Mouse (Mus musculus): ENCODE results near the gene Dchs2. TPM values are rescaled to one million over a fixed set of nuclear protein-coding genes. Genes with fewer than 3 reads are reported as not detected.
A peak's percentile ranks its signal among the peaks of the same experiment; 100 is the strongest.

The Dchs2 gene
- total RNA-seq (2014; rRNA removed; ENCODE audit: low replicate concordance) (0.19 and 1.1 TPM in 2 replicates), polyA plus RNA-seq (2015; fragmentation: Nextera tagmentation; extraction: Ambion mirVana) (0.04 TPM in 2 replicates)

DNA sequence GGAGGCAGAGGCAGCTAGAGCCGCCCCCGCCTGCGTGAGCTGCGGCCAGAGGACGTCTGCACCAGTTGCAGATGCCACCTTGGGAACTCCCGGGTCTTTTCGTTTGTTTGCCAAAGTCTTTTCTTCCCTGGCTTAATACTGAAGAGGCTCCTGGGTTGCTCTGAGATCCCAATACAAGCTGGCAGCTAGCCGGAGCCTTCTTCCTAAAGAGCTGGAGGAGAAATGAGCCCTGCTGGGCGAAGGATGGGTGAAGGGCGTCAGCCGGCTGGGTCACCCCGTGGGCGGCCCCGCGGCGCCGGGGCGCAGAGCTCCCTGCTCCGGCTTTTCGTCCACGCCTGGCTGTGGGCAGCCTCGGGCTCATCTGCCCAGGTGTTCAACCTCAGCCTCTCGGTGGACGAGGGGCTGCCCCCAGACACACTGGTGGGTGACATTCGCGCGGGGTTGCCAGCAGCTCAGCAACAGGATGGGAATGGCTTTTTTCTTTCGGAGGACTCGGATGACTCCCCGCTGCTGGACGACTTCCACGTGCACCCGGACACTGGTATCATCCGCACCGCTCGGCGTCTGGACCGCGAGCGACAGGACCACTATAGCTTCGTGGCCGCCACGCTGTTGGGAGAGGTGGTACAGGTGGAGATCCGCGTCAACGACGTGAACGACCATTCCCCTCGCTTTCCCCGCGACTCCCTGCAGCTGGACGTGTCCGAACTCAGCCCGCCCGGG, at the start of gene Dchs2:
Gene Dchs2, plus strand, starts transcription at position 223 of the 723 bp plus-strand sequence.
- Histone ChIP-seq H3K4me1 (ENCODE audit: control insufficient read depth, insufficient read depth) (0 out of 2 replicates have a peak, but pooled peaks cover 9% of the 10 kb centered on the region), H3K27ac (ENCODE audit: low read depth) (no peak within 1 kb of the TSS), H3K4me3 (ENCODE audit: low read depth, low read length) (peak within 1 kb of the TSS; percentile 61), H3K4me2 (ENCODE audit: low read depth, low read length) (peak within 1 kb of the TSS; percentile 97), H3K27me3 (ENCODE audit: control insufficient read depth, insufficient read depth, low read length) (peaks cover 59% of the 10 kb centered on the region), H3K9ac (replicated peaks; ENCODE audit: low read depth, low read length) (peak within 1 kb of the TSS; percentile 26; the same call in 1 of the 2 replicates), H3K36me3 (replicated peaks; ENCODE audit: control insufficient read depth, insufficient read depth, low read length) (no peaks in the 10 kb centered on the region), H3K9me3 (replicated peaks; ENCODE audit: control insufficient read depth, low read length) (no peaks in the 10 kb centered on the region)
- ATAC-seq (ENCODE audit: insufficient read depth, low read depth) (no peak), DNase-seq (ENCODE audit: low spot score) (no peak)
- WGBS, result 2% methylated on average over 55 of the region's 55 CpGs
- TF ChIP-seq CTCF (IDR thresholded peaks at IDR 0.05; ENCODE audit: low read depth), result no peak
- no peak for TF ChIP-seq EP300 (IDR thresholded peaks at IDR 0.05; ENCODE audit: low read depth)

DNA sequence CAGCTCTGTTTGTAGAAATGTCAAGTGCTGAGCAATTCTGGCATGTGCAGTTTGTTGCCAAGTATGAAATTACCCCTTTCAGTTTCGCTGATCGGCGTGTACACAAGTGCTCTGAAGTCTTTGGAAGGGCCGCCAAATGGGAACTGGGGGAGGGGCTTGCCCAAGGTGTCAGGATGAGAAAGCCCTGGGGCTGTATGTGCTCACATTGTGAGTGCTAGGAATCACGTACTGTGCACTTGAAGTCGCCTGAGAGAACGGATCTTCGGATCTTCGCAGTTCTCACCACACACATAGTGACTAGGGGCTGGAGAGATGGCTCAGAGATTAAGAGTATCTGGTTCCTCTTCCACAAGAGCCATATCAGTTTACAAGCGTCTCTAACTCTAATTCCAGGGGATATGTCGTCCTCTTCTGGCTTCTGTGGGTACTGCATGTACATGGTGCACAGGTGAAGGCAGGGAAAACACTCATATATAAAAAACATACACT, 47.1 kb upstream of the Dchs2 start:
- 3% methylated on average over 11 of the region's 11 CpGs for WGBS
- H3K27ac ChIP-seq (ENCODE audit: low read depth), result no peak overlapping the region
- H3K9ac ChIP-seq (replicated peaks; ENCODE audit: low read depth, low read length), result no peak overlapping the region
- H3K36me3 ChIP-seq (replicated peaks; ENCODE audit: control insufficient read depth, insufficient read depth, low read length), result no peaks in the 10 kb centered on the region
- peak overlapping the region; percentile 41 for H3K4me3 ChIP-seq (ENCODE audit: low read depth, low read length)
- peak overlapping the region; percentile 69 for H3K4me2 ChIP-seq (ENCODE audit: low read depth, low read length)
- DNase-seq (ENCODE audit: low spot score) (peak; percentile 45), ATAC-seq (ENCODE audit: insufficient read depth, low read depth) (peak; percentile 30; the same call in 1 of the 2 replicates)
- no peaks in the 10 kb centered on the region for H3K27me3 ChIP-seq (ENCODE audit: control insufficient read depth, insufficient read depth, low read length)
- 0 out of 2 replicates have a peak, but pooled peaks cover 5% of the 10 kb centered on the region for H3K4me1 ChIP-seq (ENCODE audit: control insufficient read depth, insufficient read depth)
- H3K9me3 ChIP-seq (replicated peaks; ENCODE audit: control insufficient read depth, low read length), result no peaks in the 10 kb centered on the region
- no peak for TF ChIP-seq EP300 (IDR thresholded peaks at IDR 0.05; ENCODE audit: low read depth)
- peak; percentile 86 for TF ChIP-seq CTCF (IDR thresholded peaks at IDR 0.05; ENCODE audit: low read depth)

- DNase-seq (ENCODE audit: low spot score) (no peak), ATAC-seq (ENCODE audit: insufficient read depth, low read depth) (no peak)
Measured at GRCm38 (mm10) chr3:83097586-83097985, 30.2 kb upstream of the Dchs2 start.

DNA sequence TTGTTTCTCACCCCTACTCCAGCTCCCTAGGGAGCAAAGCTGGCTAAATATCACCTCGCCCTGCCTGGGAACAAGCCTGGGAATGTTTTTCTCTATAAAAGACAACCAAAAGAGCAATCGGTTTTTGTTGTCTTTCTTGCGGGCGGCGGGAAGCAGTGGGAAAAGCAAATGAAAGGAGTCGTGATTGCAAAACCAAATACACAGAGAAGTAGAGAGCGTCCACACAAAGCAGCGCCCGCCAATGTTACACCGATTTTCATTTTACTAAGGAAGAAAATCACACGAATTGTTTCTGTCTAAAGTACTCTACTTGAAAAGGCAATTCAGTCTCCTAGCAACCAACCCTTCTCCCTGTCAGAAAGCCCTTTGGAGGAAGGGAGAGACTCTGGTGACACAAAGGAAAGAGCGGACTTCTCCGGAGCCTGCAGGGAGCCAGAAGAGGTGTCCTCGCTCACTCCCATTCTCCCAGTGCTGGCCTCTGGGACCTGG, 29.2 kb upstream of the Dchs2 start:
- TF ChIP-seq EP300 (IDR thresholded peaks at IDR 0.05; ENCODE audit: low read depth), result no peak
- no peak for TF ChIP-seq CTCF (IDR thresholded peaks at IDR 0.05; ENCODE audit: low read depth)
- H3K4me2 ChIP-seq (ENCODE audit: low read depth, low read length), result peak overlapping the region; percentile 48
- no peaks in the 10 kb centered on the region for H3K9me3 ChIP-seq (replicated peaks; ENCODE audit: control insufficient read depth, low read length)
- 0 out of 2 replicates have a peak, but pooled peaks cover 5% of the 10 kb centered on the region for H3K4me1 ChIP-seq (ENCODE audit: control insufficient read depth, insufficient read depth)
- no peaks in the 10 kb centered on the region for H3K27me3 ChIP-seq (ENCODE audit: control insufficient read depth, insufficient read depth, low read length)
- H3K36me3 ChIP-seq (replicated peaks; ENCODE audit: control insufficient read depth, insufficient read depth, low read length), result no peaks in the 10 kb centered on the region
- no peak for DNase-seq (ENCODE audit: low spot score)
- peak overlapping the region; percentile 25 for H3K4me3 ChIP-seq (ENCODE audit: low read depth, low read length)
- H3K27ac ChIP-seq (ENCODE audit: low read depth), result no peak overlapping the region
- ATAC-seq (ENCODE audit: insufficient read depth, low read depth), result no peak
- 12% methylated on average over 14 of the region's 14 CpGs for WGBS
- 0 out of 2 replicates have a peak overlapping the region, but pooled peaks have one; percentile 1 for H3K9ac ChIP-seq (replicated peaks; ENCODE audit: low read depth, low read length)

More at GRCm38 (mm10) chr3:83097586-83097985, 30.2 kb upstream of the Dchs2 start:
- H3K4me3 ChIP-seq (ENCODE audit: low read depth, low read length), result no peak overlapping the region
- 0 out of 2 replicates have a peak, but pooled peaks cover 5% of the 10 kb centered on the region for H3K4me1 ChIP-seq (ENCODE audit: control insufficient read depth, insufficient read depth)
- 83% methylated on average over 6 of the region's 6 CpGs for WGBS
- H3K9ac ChIP-seq (replicated peaks; ENCODE audit: low read depth, low read length), result no peak overlapping the region
- TF ChIP-seq CTCF (IDR thresholded peaks at IDR 0.05; ENCODE audit: low read depth), result no peak
- no peak overlapping the region for H3K4me2 ChIP-seq (ENCODE audit: low read depth, low read length)
- H3K9me3 ChIP-seq (replicated peaks; ENCODE audit: control insufficient read depth, low read length), result no peaks in the 10 kb centered on the region
- no peaks in the 10 kb centered on the region for H3K36me3 ChIP-seq (replicated peaks; ENCODE audit: control insufficient read depth, insufficient read depth, low read length)
- H3K27me3 ChIP-seq (ENCODE audit: control insufficient read depth, insufficient read depth, low read length), result no peaks in the 10 kb centered on the region
- H3K27ac ChIP-seq (ENCODE audit: low read depth), result no peak overlapping the region

DNA sequence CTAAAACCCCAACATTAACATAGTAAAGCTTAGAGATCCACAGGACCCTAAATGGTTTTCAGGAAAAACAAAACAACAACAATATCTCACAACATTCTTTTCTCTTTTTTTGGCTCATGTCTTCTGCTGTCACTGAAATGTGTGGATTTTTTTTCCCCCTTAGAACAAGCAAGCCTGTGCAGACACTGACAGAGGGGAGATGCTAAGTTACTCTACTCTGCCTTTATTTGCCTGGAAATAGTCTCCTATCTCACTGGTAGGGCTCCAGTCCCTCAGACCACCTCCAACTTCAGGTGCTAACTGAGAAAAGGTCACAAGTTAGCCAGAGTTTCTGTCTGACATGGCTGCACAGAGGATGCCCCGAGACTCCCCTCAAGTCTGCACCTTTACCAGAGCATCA, 28.6 kb upstream of the Dchs2 start:
- H3K36me3 ChIP-seq (replicated peaks; ENCODE audit: control insufficient read depth, insufficient read depth, low read length), result no peaks in the 10 kb centered on the region
- 91% methylated on average over 1 of the region's 1 CpGs for WGBS
- 0 out of 2 replicates have a peak, but pooled peaks cover 5% of the 10 kb centered on the region for H3K4me1 ChIP-seq (ENCODE audit: control insufficient read depth, insufficient read depth)
- H3K27ac ChIP-seq (ENCODE audit: low read depth), result no peak overlapping the region
- H3K4me2 ChIP-seq (ENCODE audit: low read depth, low read length), result peak overlapping the region; percentile 48
- H3K27me3 ChIP-seq (ENCODE audit: control insufficient read depth, insufficient read depth, low read length), result no peaks in the 10 kb centered on the region
- no peak for DNase-seq (ENCODE audit: low spot score)
- TF ChIP-seq CTCF (IDR thresholded peaks at IDR 0.05; ENCODE audit: low read depth) (no peak), EP300 (IDR thresholded peaks at IDR 0.05; ENCODE audit: low read depth) (no peak)
- H3K9ac ChIP-seq (replicated peaks; ENCODE audit: low read depth, low read length), result 0 out of 2 replicates have a peak overlapping the region, but pooled peaks have one; percentile 1
- no peaks in the 10 kb centered on the region for H3K9me3 ChIP-seq (replicated peaks; ENCODE audit: control insufficient read depth, low read length)
- no peak overlapping the region for H3K4me3 ChIP-seq (ENCODE audit: low read depth, low read length)
- no peak for ATAC-seq (ENCODE audit: insufficient read depth, low read depth)

Measured in heart, postnatal 0 days (tissue).